Mouse (Mus musculus) heart, embryonic 14.5 days (tissue): Measurements from ENCODE around the gene Xirp2. TPM values are rescaled to one million over a fixed set of nuclear protein-coding genes. Genes with fewer than 3 reads are reported as not detected.
"Not testable (repeated sequence)": the region's sequence is repeated elsewhere in the genome, so short reads cannot be mapped to it uniquely, and the experiment has no call there.

ENCODE experiments used
- ATAC-seq: fragments of 200-750 bp; cut with Nextera tagmentation; 2 replicates; pipeline ENCODE4 v1.8.0; 2017; ENCODE audit warnings: low read depth, moderate TSS enrichment; ENCODE audit not compliant: insufficient number of reproducible peaks, insufficient read depth, low FRiP score
- H3K27ac ChIP-seq, 2 experiments: fragments of 200-500 bp in 1 of 2; fragments of 300-500 bp in 1 of 2; sonication (generic) in 1 of 2; replicated peaks in 1 of 2; 2 replicates each; pipeline ENCODE4 v1.5.1; 2012 to 2014; ENCODE audit warnings: low read depth in 2 of 2, low read length in 2 of 2, control low read depth in 1 of 2, mild to moderate bottlenecking in 1 of 2, mixed read lengths in 1 of 2; ENCODE audit not compliant: control insufficient read depth in 1 of 2, insufficient read depth in 1 of 2
- H3K27me3 ChIP-seq: fragments of 300-500 bp; sonication (generic); 2 replicates; pipeline ENCODE4 v1.6.1; 2014; ENCODE audit warnings: mild to moderate bottlenecking, low read length, control low read depth; ENCODE audit not compliant: control insufficient read depth, insufficient read depth
- H3K36me3 ChIP-seq: fragments of 300-500 bp; sonication (generic); 2 replicates; pipeline ENCODE4 v1.6.1; 2014; ENCODE audit warnings: mild to moderate bottlenecking, control low read depth, low read length, mixed read lengths; ENCODE audit not compliant: control insufficient read depth, insufficient read depth
- H3K4me1 ChIP-seq, 2 experiments: fragments of 200-500 bp in 1 of 2; fragments of 300-500 bp in 1 of 2; sonication (generic) in 1 of 2; 2 replicates each; pipeline ENCODE4 v1.6.1; 2012 to 2014; ENCODE audit warnings: low read length in 2 of 2, control low read depth in 1 of 2, mixed read lengths in 1 of 2; ENCODE audit not compliant: control insufficient read depth in 2 of 2, insufficient read depth in 2 of 2
- H3K4me2 ChIP-seq: fragments of 300-500 bp; sonication (generic); 2 replicates; pipeline ENCODE4 v1.6.1; 2014; ENCODE audit warnings: mild to moderate bottlenecking, low read length
- H3K4me3 ChIP-seq, 2 experiments: fragments of 200-500 bp in 1 of 2; fragments of 300-500 bp in 1 of 2; sonication (generic) in 1 of 2; 2 replicates each; pipeline ENCODE4 v1.5.1; 2012 to 2014; ENCODE audit warnings: low read length in 2 of 2, mild to moderate bottlenecking in 2 of 2, control low read depth in 1 of 2, low read depth in 1 of 2, moderate library complexity in 1 of 2; ENCODE audit not compliant: control insufficient read depth in 1 of 2, insufficient read depth in 1 of 2
- H3K9ac ChIP-seq: fragments of 300-500 bp; sonication (generic); 2 replicates; pipeline ENCODE4 v1.6.1; 2014; ENCODE audit warnings: mild to moderate bottlenecking, low read length
- H3K9me3 ChIP-seq: fragments of 300-500 bp; sonication (generic); 2 replicates; pipeline ENCODE4 v1.6.1; 2016; ENCODE audit warnings: low read length, control low read depth; ENCODE audit not compliant: control insufficient read depth
- WGBS: fragments of 180-500 bp; shearing (Covaris S2); extraction: QIAGEN DNeasy Blood & Tissue Kit; methylation state at CpG from one replicate; pipeline ENCODE4 v1.1.7; 2014; 5-methylcytosine and 5-hydroxymethylcytosine counted together
- polyA plus RNA-seq: library from polyadenylated mRNA; unstranded; fragments of >200 nt; fragmentation: Nextera tagmentation; extraction: Ambion mirVana; gene quantifications from 2 replicates; pipeline ENCODE4 v1.2.1, GENCODE M21; 2014

The Xirp2 gene
- polyA plus RNA-seq: 0.32 and 0.35 TPM in 2 replicates

- Histone ChIP-seq H3K4me3 (no peak within 1 kb of the TSS), H3K36me3 (no peaks in the 10 kb centered on the region), H3K4me2 (no peak within 1 kb of the TSS; the same call in 1 of the 2 replicates), H3K27me3 (no peaks in the 10 kb centered on the region), H3K4me1 (peaks cover 0 to 2% of the 10 kb centered on the region in 2 experiments; a peak in 1 of 4 replicates), H3K9ac (no peak within 1 kb of the TSS), H3K27ac (no peak within 1 kb of the TSS), H3K9me3 (no peaks in the 10 kb centered on the region)
- 49% methylated on average over 3 of the region's 3 CpGs for WGBS
- no peak for ATAC-seq
Measured at GRCm38 (mm10) chr2:67445780-67446179, at the start of gene Xirp2. TSS of gene Xirp2 (plus strand) at chr2:67446002.

GRCm38 (mm10) chr2:67413425-67413824 lies 32.4 kb upstream of the Xirp2 start, which contains the start of gene Gm21830:
TSS of gene Gm21830 (plus strand) at chr2:67413725.
- H3K4me2 ChIP-seq, ATAC-seq, H3K4me1 ChIP-seq, H3K27me3 ChIP-seq, H3K4me3 ChIP-seq, H3K9me3 ChIP-seq, H3K27ac ChIP-seq, H3K36me3 ChIP-seq, H3K9ac ChIP-seq: not testable (repeated sequence)
- WGBS: no CpG with 5 or more reads among the region's 1 CpGs

- Histone ChIP-seq H3K4me2 (no peak overlapping the region), H3K9me3 (no peaks in the 10 kb centered on the region), H3K36me3 (no peaks in the 10 kb centered on the region), H3K4me3 (no peak overlapping the region), H3K27me3 (no peaks in the 10 kb centered on the region), H3K4me1 (no peaks in the 10 kb centered on the region), H3K9ac (no peak overlapping the region), H3K27ac (no peak overlapping the region)
- 0 out of 2 replicates have a peak, but pooled peaks have one; percentile 17 for ATAC-seq
Measured at GRCm38 (mm10) chr2:67420853-67421252, 24.9 kb upstream of the Xirp2 start.

GRCm38 (mm10) chr2:67422799-67423198 lies 23.0 kb upstream of the Xirp2 start:
- Histone ChIP-seq H3K27ac (no peak overlapping the region), H3K9ac (no peak overlapping the region), H3K4me1 (no peaks in the 10 kb centered on the region), H3K4me3 (no peak overlapping the region), H3K9me3 (no peaks in the 10 kb centered on the region), H3K36me3 (no peaks in the 10 kb centered on the region), H3K27me3 (no peaks in the 10 kb centered on the region), H3K4me2 (no peak overlapping the region)
- no peak for ATAC-seq
- 78% methylated on average over 1 of the region's 1 CpGs for WGBS

GRCm38 (mm10) chr2:67433081-67433480 lies 12.7 kb upstream of the Xirp2 start, which contains the start of gene Gm26727:
TSS of gene Gm26727 (minus strand) at chr2:67433181.
- H3K9ac ChIP-seq: no peak within 1 kb of the TSS
- no peaks in the 10 kb centered on the region for H3K9me3 ChIP-seq
- H3K36me3 ChIP-seq: no peaks in the 10 kb centered on the region
- H3K27ac ChIP-seq: no peak within 1 kb of the TSS
- H3K4me3 ChIP-seq: no peak within 1 kb of the TSS
- 38% methylated on average over 2 of the region's 2 CpGs for WGBS
- H3K27me3 ChIP-seq: no peaks in the 10 kb centered on the region
- ATAC-seq: no peak
- H3K4me1 ChIP-seq: no peaks in the 10 kb centered on the region
- no peak within 1 kb of the TSS for H3K4me2 ChIP-seq

GRCm38 (mm10) chr2:67438309-67438708 lies 7.5 kb upstream of the Xirp2 start:
- 50% methylated on average over 8 of the region's 8 CpGs for WGBS
- H3K27me3 ChIP-seq: no peaks in the 10 kb centered on the region
- no peak overlapping the region for H3K9ac ChIP-seq
- no peaks in the 10 kb centered on the region for H3K36me3 ChIP-seq
- no peaks in the 10 kb centered on the region for H3K9me3 ChIP-seq
- ATAC-seq: no peak
- no peak overlapping the region for H3K4me3 ChIP-seq
- no peak overlapping the region for H3K4me2 ChIP-seq
- H3K27ac ChIP-seq: no peak overlapping the region
- H3K4me1 ChIP-seq: no peaks in the 10 kb centered on the region

GRCm38 (mm10) chr2:67446772-67447171 lies 970 bp downstream of the Xirp2 start:
- 64% methylated on average over 1 of the region's 1 CpGs for WGBS
- Histone ChIP-seq H3K9ac (no peak overlapping the region), H3K27ac (no peak overlapping the region), H3K4me1 (peaks cover 0 to 2% of the 10 kb centered on the region in 2 experiments; a peak in 1 of 4 replicates), H3K27me3 (no peaks in the 10 kb centered on the region), H3K4me2 (no peak overlapping the region), H3K36me3 (no peaks in the 10 kb centered on the region), H3K9me3 (no peaks in the 10 kb centered on the region), H3K4me3 (no peak overlapping the region)
- no peak for ATAC-seq

GRCm38 (mm10) chr2:67447206-67447605 lies 1.4 kb downstream of the Xirp2 start:
- 0 out of 2 replicates have a peak overlapping the region, but pooled peaks have one; percentile 14 for H3K4me2 ChIP-seq
- H3K9ac ChIP-seq: no peak overlapping the region
- no peaks in the 10 kb centered on the region for H3K9me3 ChIP-seq
- 65% methylated on average over 12 of the region's 12 CpGs for WGBS
- H3K27ac ChIP-seq: no peak overlapping the region
- ATAC-seq: no peak
- H3K4me3 ChIP-seq: no peak overlapping the region
- H3K4me1 ChIP-seq: peaks cover 0 to 2% of the 10 kb centered on the region in 2 experiments; a peak in 1 of 4 replicates
- no peaks in the 10 kb centered on the region for H3K27me3 ChIP-seq
- no peaks in the 10 kb centered on the region for H3K36me3 ChIP-seq
